Mouse (Mus musculus) T-helper 17 cell (primary cell): ENCODE measurements around the gene Hsf2bp.

Experiments
- in situ Hi-C, 2 experiments: fragments of 300-600 bp; cut with MboI, MseI; formaldehyde crosslinking; loops; 1 replicate in 1 of 2; 2 replicates in 1 of 2; pipeline ENCODE4 v1.15.1; 2025; ENCODE audit warnings: high pct_unique_total_duplicates in 2 of 2

The Hsf2bp gene

GRCm38 (mm10) chr17:31986915-31987314 is 49.2 kb downstream of the Hsf2bp start:
- in situ Hi-C loops: no loop called here

- in situ Hi-C loops: no loop called here
Measured at GRCm38 (mm10) chr17:31983491-31983890, 52.7 kb downstream of the Hsf2bp start.

- in situ Hi-C loops: no loop called here
Measured at GRCm38 (mm10) chr17:31982326-31983190, 53.6 kb downstream of the Hsf2bp start.

- in situ Hi-C loops: no loop called here
Measured at GRCm38 (mm10) chr17:31979888-31980287, 56.3 kb downstream of the Hsf2bp start.

GRCm38 (mm10) chr17:31977131-31977530 is 59.0 kb downstream of the Hsf2bp start:
- in situ Hi-C loops: no loop called here

- in situ Hi-C loops: no loop called here
Measured at GRCm38 (mm10) chr17:31976501-31976900, 59.6 kb downstream of the Hsf2bp start.

GRCm38 (mm10) chr17:31974694-31975093 is 61.5 kb downstream of the Hsf2bp start:
- in situ Hi-C loops: no loop called here

GRCm38 (mm10) chr17:31973664-31974230 is 62.4 kb downstream of the Hsf2bp start:
- in situ Hi-C loops: no loop called here

- in situ Hi-C loops: no loop called here
Measured at GRCm38 (mm10) chr17:31970890-31971289, 65.3 kb downstream of the Hsf2bp start.

GRCm38 (mm10) chr17:31968801-31969200 is 67.3 kb downstream of the Hsf2bp start:
- in situ Hi-C loops: loop anchor here in 1 of 2 experiments (10.0 kb wide), 1 partner anchor 686 kb away; the partner anchor contains the start of gene Cyp4f40

- in situ Hi-C loops: loop anchor here in 1 of 2 experiments (10.0 kb wide), 1 partner anchor 687 kb away; the partner anchor contains the start of gene Cyp4f40
Measured at GRCm38 (mm10) chr17:31967311-31967710, 68.8 kb downstream of the Hsf2bp start.

GRCm38 (mm10) chr17:31966566-31966965 is 69.6 kb downstream of the Hsf2bp start:
- in situ Hi-C loops: loop anchor here in 1 of 2 experiments (10.0 kb wide), 1 partner anchor 688 kb away; the partner anchor contains the start of gene Cyp4f40

GRCm38 (mm10) chr17:31965623-31966022 is 70.5 kb downstream of the Hsf2bp start:
- in situ Hi-C loops: loop anchor here in 1 of 2 experiments (10.0 kb wide), 1 partner anchor 689 kb away; the partner anchor contains the start of gene Cyp4f40

GRCm38 (mm10) chr17:31962930-31963329 is 73.2 kb downstream of the Hsf2bp start:
- in situ Hi-C loops: loop anchor here in 1 of 2 experiments (10.0 kb wide), 1 partner anchor 692 kb away; the partner anchor contains the start of gene Cyp4f40

- in situ Hi-C loops: loop anchor here in 1 of 2 experiments (10.0 kb wide), 1 partner anchor 693 kb away; the partner anchor contains the start of gene Cyp4f40
Measured at GRCm38 (mm10) chr17:31962281-31962680, 73.9 kb downstream of the Hsf2bp start.

- in situ Hi-C loops: no loop called here
Measured at GRCm38 (mm10) chr17:31954551-31955140, 81.5 kb downstream of the Hsf2bp start.

- in situ Hi-C loops: no loop called here
Measured at GRCm38 (mm10) chr17:31949076-31949475, 87.1 kb downstream of the Hsf2bp start.

GRCm38 (mm10) chr17:31946436-31946835 is 89.7 kb downstream of the Hsf2bp start:
- in situ Hi-C loops: no loop called here

GRCm38 (mm10) chr17:31943881-31944539 is 92.1 kb downstream of the Hsf2bp start:
- in situ Hi-C loops: no loop called here

GRCm38 (mm10) chr17:31941616-31942015 is 94.5 kb downstream of the Hsf2bp start:
- in situ Hi-C loops: no loop called here

- in situ Hi-C loops: no loop called here
Measured at GRCm38 (mm10) chr17:31940607-31941006, 95.5 kb downstream of the Hsf2bp start.
